Mouse (Mus musculus) brain, embryonic 14.5 days (tissue): ENCODE data around the gene Shtn1.

Source experiments
- CTCF ChIP-seq: fragments of 200-500 bp; IDR thresholded peaks from 2 replicates; pipeline ENCODE4 v1.5.1; 2012; ENCODE audit warnings: inconsistent platforms, mild to moderate bottlenecking, moderate library complexity, borderline replicate concordance; ENCODE audit not compliant: insufficient read depth, insufficient read length; ENCODE audit errors: extremely low read depth
- POLR2A ChIP-seq: fragments of 200-500 bp; IDR thresholded peaks from 2 replicates; pipeline ENCODE4 v1.6.1; 2012; ENCODE audit warnings: mild to moderate bottlenecking, inconsistent platforms, borderline replicate concordance; ENCODE audit not compliant: poor library complexity, insufficient read depth, insufficient read length, severe bottlenecking; ENCODE audit errors: extremely low read depth

- TF ChIP-seq POLR2A = no peak
- TF ChIP-seq CTCF = no peak
Measured at GRCm38 (mm10) chr19:59066115-59066514, 9.8 kb downstream of the Shtn1 start.
